Comparison of ENCODE assay signal across 8 mouse cellular contexts in the genomic region with DNA sequence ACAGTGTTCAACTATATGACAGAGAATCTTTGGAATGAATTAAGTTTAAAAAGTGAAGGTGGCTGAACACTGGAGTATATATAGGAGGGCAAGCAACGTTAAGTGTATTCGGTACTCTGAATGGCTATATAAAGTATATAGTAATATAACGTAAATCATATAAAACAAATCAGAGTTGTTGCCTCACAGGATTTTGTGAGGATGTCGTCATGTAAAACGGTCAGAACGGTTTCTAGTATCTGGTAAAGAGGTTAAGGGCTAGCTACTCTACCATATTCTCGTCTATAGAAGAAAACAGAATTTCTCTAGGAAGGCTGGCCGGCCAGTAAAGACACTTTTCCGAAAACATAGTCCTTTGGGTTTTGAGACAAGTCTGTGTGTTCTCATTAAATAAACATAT. TPM values are rescaled to one million over a fixed set of nuclear protein-coding genes. Genes with fewer than 3 reads are reported as not detected.
DNase-seq lines count a peak whose midpoint lies in the region; ATAC-seq and TF ChIP-seq lines count a peak whose summit lies in the region.

No protein-coding gene starts in this region.

- no peak for TF ChIP-seq POLR2A in bone marrow, adult 2 months (IDR thresholded peaks at IDR 0.05; ENCODE audit: borderline replicate concordance, control insufficient read depth, low read depth, low read length)

- H3K36me3 ChIP-seq in kidney, embryonic 15.5 days = peaks cover 22% of the 10 kb centered on the region
- H3K36me3 ChIP-seq in hindbrain, embryonic 15.5 days = no peaks in the 10 kb centered on the region; the same call in 1 of the 2 replicates
- H3K36me3 ChIP-seq in midbrain, embryonic 16.5 days (ENCODE audit: control insufficient read depth, insufficient read depth, low read length) = 0 out of 2 replicates have a peak, but pooled peaks cover 3% of the 10 kb centered on the region

- WGBS in kidney, embryonic 15.5 days = 6% methylated on average over 9 of the region's 9 CpGs
- WGBS in bone marrow, adult 2 months = 3% methylated on average over 9 of the region's 9 CpGs
- 8% methylated on average over 9 of the region's 9 CpGs for whole genome bisulfite sequencing in hindbrain, embryonic 15.5 days
- WGBS in midbrain, embryonic 16.5 days = 3% methylated on average over 9 of the region's 9 CpGs

- no peak for ATAC-seq in kidney, embryonic 15.5 days (replicated peaks; ENCODE audit: low FRiP score)
- ATAC-seq in hindbrain, embryonic 15.5 days (ENCODE audit: low FRiP score, low read depth) = no peak
- peak; percentile 3; the same call in 1 of the 2 replicates for ATAC-seq in midbrain, embryonic 16.5 days

- H3K4me3 ChIP-seq in kidney, embryonic 15.5 days (replicated peaks) = peak overlapping the region; percentile 76
- peak overlapping the region; percentile 99 for H3K4me3 ChIP-seq in bone marrow, adult 2 months (replicated peaks; ENCODE audit: control insufficient read depth, low read depth, low read length)
- H3K4me3 ChIP-seq in hindbrain, embryonic 15.5 days = peak overlapping the region; percentile 70
- H3K4me3 ChIP-seq in midbrain, embryonic 16.5 days (ENCODE audit: low read depth, low read length) = peak overlapping the region; percentile 79

- TF ChIP-seq CTCF in bone marrow, adult 2 months (IDR thresholded peaks at IDR 0.05; ENCODE audit: control insufficient read depth, insufficient read depth, low read length) = no peak

- peak overlapping the region; percentile 88 for H3K9ac ChIP-seq in kidney, embryonic 15.5 days
- peak overlapping the region; percentile 78 for H3K9ac ChIP-seq in hindbrain, embryonic 15.5 days
- peak overlapping the region; percentile 89 for H3K9ac ChIP-seq in midbrain, embryonic 16.5 days (ENCODE audit: low read depth, low read length)

- peaks cover 28% of the 10 kb centered on the region for H3K4me1 ChIP-seq in kidney, embryonic 15.5 days
- peaks cover 1% of the 10 kb centered on the region; the same call in 1 of the 2 replicates for H3K4me1 ChIP-seq in bone marrow, adult 2 months (ENCODE audit: control insufficient read depth, insufficient read depth, low read length)
- peaks cover 37% of the 10 kb centered on the region for H3K4me1 ChIP-seq in hindbrain, embryonic 15.5 days (replicated peaks)
- peaks cover 33% of the 10 kb centered on the region for H3K4me1 ChIP-seq in midbrain, embryonic 16.5 days (ENCODE audit: control insufficient read depth, insufficient read depth, low read length)

- peaks cover 3% of the 10 kb centered on the region; the same call in 1 of the 2 replicates for H3K27me3 ChIP-seq in kidney, embryonic 15.5 days
- H3K27me3 ChIP-seq in hindbrain, embryonic 15.5 days = peaks cover 5% of the 10 kb centered on the region
- peaks cover 3% of the 10 kb centered on the region; the same call in 1 of the 2 replicates for H3K27me3 ChIP-seq in midbrain, embryonic 16.5 days (ENCODE audit: control insufficient read depth, insufficient read depth, low read depth, low read length)

- H3K27ac ChIP-seq in kidney, embryonic 15.5 days = peak overlapping the region; percentile 99
- H3K27ac ChIP-seq in bone marrow, adult 2 months (ENCODE audit: control insufficient read depth, insufficient read depth, low read depth, low read length, poor library complexity) = peak overlapping the region; percentile 99; the same call in 1 of the 2 replicates
- H3K27ac ChIP-seq in hindbrain, embryonic 15.5 days (replicated peaks) = peak overlapping the region; percentile 98
- H3K27ac ChIP-seq in midbrain, embryonic 16.5 days (ENCODE audit: low read length) = peak overlapping the region; percentile 98; the same call in 1 of the 2 replicates

- no peak for DNase-seq in kidney, postnatal 25 days
- DNase-seq in ovary, postnatal 10 days (ENCODE audit: low spot score) = no peak
- no peak for DNase-seq in T-cell, adult 2 months (ENCODE audit: low spot score)
- no peak for DNase-seq in frontal cortex, postnatal 10 days (ENCODE audit: low spot score in 2 of 2)

- peak overlapping the region; percentile 83 for H3K4me2 ChIP-seq in kidney, embryonic 15.5 days
- H3K4me2 ChIP-seq in hindbrain, embryonic 15.5 days = peak overlapping the region; percentile 93
- H3K4me2 ChIP-seq in midbrain, embryonic 16.5 days (ENCODE audit: low read length) = peak overlapping the region; percentile 89

- H3K9me3 ChIP-seq in kidney, embryonic 15.5 days (replicated peaks) = no peaks in the 10 kb centered on the region
- no peaks in the 10 kb centered on the region for H3K9me3 ChIP-seq in hindbrain, embryonic 15.5 days
- H3K9me3 ChIP-seq in midbrain, embryonic 16.5 days (replicated peaks; ENCODE audit: control insufficient read depth, low read length, poor library complexity, severe bottlenecking) = no peaks in the 10 kb centered on the region

RNA-seq across cellular contexts. Expression of a gene that starts 0.6 kb away (rescaled TPM):
- polyA plus RNA-seq in kidney, embryonic 15.5 days (2015; fragmentation: Nextera tagmentation; extraction: Ambion mirVana) = 6.6 and 7.0 TPM in 2 replicates
- 39.7 and 51.0 TPM in 2 replicates for polyA plus RNA-seq in bone marrow, adult 2 months (2011; ENCODE audit: insufficient read depth, insufficient read length, low replicate concordance, missing spikeins)
- 6.8 and 7.4 TPM in 2 replicates for polyA plus RNA-seq in hindbrain, embryonic 15.5 days (2015; fragmentation: Nextera tagmentation; extraction: Ambion mirVana)
- polyA plus RNA-seq in midbrain, embryonic 16.5 days (2015; fragmentation: Nextera tagmentation; extraction: Ambion mirVana) = 6.7 and 6.9 TPM in 2 replicates

RNA-seq across cellular contexts. Expression of a gene that starts 8.1 kb away (rescaled TPM):
- polyA plus RNA-seq in kidney, embryonic 15.5 days (2015; fragmentation: Nextera tagmentation; extraction: Ambion mirVana) = 3.7 and 4.0 TPM in 2 replicates
- polyA plus RNA-seq in bone marrow, adult 2 months (2011; ENCODE audit: insufficient read depth, insufficient read length, low replicate concordance, missing spikeins) = 8.4 and 14.4 TPM in 2 replicates
- 3.1 and 3.7 TPM in 2 replicates for polyA plus RNA-seq in hindbrain, embryonic 15.5 days (2015; fragmentation: Nextera tagmentation; extraction: Ambion mirVana)
- polyA plus RNA-seq in midbrain, embryonic 16.5 days (2015; fragmentation: Nextera tagmentation; extraction: Ambion mirVana) = 1.8 and 3.6 TPM in 2 replicates

RNA-seq across cellular contexts. Expression of a gene that starts 8.7 kb away (rescaled TPM):
- polyA plus RNA-seq in kidney, embryonic 15.5 days (2015; fragmentation: Nextera tagmentation; extraction: Ambion mirVana) = 1.6 and 2.9 TPM in 2 replicates
- 43.1 and 76.8 TPM in 2 replicates for polyA plus RNA-seq in bone marrow, adult 2 months (2011; ENCODE audit: insufficient read depth, insufficient read length, low replicate concordance, missing spikeins)
- 3.8 and 4.7 TPM in 2 replicates for polyA plus RNA-seq in hindbrain, embryonic 15.5 days (2015; fragmentation: Nextera tagmentation; extraction: Ambion mirVana)
- 1.3 and 1.8 TPM in 2 replicates for polyA plus RNA-seq in midbrain, embryonic 16.5 days (2015; fragmentation: Nextera tagmentation; extraction: Ambion mirVana)

RNA-seq across cellular contexts. Expression of a gene that starts 17.7 kb away (rescaled TPM):
- 775 and 792 TPM in 2 replicates for polyA plus RNA-seq in kidney, embryonic 15.5 days (2015; fragmentation: Nextera tagmentation; extraction: Ambion mirVana)
- polyA plus RNA-seq in bone marrow, adult 2 months (2011; ENCODE audit: insufficient read depth, insufficient read length, low replicate concordance, missing spikeins) = 1,856 and 2,313 TPM in 2 replicates
- polyA plus RNA-seq in hindbrain, embryonic 15.5 days (2015; fragmentation: Nextera tagmentation; extraction: Ambion mirVana) = 361 and 362 TPM in 2 replicates
- 347 and 351 TPM in 2 replicates for polyA plus RNA-seq in midbrain, embryonic 16.5 days (2015; fragmentation: Nextera tagmentation; extraction: Ambion mirVana)

RNA-seq across cellular contexts. Expression of a gene that starts 53.7 kb away (rescaled TPM):
- polyA plus RNA-seq in kidney, embryonic 15.5 days (2015; fragmentation: Nextera tagmentation; extraction: Ambion mirVana) = 15.2 and 15.5 TPM in 2 replicates
- polyA plus RNA-seq in bone marrow, adult 2 months (2011; ENCODE audit: insufficient read depth, insufficient read length, low replicate concordance, missing spikeins) = 15.8 and 21.3 TPM in 2 replicates
- 3.5 and 5.2 TPM in 2 replicates for polyA plus RNA-seq in hindbrain, embryonic 15.5 days (2015; fragmentation: Nextera tagmentation; extraction: Ambion mirVana)
- 2.0 and 2.8 TPM in 2 replicates for polyA plus RNA-seq in midbrain, embryonic 16.5 days (2015; fragmentation: Nextera tagmentation; extraction: Ambion mirVana)
